Mouse (Mus musculus) ES-Bruce4 (cell line): ENCODE data around the gene Kifc3.

Experiments used
- CTCF ChIP-seq: IDR thresholded peaks from one replicate; pipeline ENCODE4 v1.8.1; 2011; ENCODE audit warnings: low read depth, low read length
- EP300 ChIP-seq: IDR thresholded peaks from 2 replicates; pipeline ENCODE4 v1.6.1; 2011; ENCODE audit warnings: low read depth, low read length; ENCODE audit not compliant: insufficient read depth
- POLR2A ChIP-seq: IDR thresholded peaks from one replicate; pipeline ENCODE4 v1.8.1; 2011; ENCODE audit warnings: low read length; ENCODE audit not compliant: insufficient read depth

DNA sequence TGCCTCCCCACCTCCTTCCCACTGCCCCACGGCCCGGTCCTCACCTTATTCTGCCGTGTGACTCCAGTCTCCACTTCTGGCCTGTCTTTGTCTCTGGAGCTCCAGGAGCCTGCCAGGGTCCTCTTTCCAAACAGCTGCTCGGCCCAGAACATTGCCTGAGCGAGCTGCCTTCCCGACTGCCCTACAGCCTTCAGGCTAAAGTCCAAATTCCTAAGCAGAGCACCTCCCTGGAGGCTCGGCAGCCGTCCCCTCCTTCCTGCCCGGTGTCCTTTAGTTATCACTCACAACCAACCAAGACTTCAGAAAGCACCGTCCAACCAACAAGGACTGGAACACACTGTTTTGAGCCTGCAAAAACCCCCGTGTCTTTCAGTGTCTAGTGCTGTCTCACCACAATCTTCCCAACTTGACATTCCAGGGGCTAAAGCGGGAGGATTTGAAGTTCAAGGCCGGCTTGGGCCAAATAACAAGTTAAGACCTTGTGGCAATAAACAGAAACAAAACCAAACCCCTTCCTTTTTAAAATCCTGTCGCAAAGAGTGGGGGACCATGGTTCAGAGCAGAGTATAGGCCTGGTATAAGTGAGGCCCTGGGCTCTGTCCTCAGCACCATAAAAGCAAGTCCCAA, at the start of gene Kifc3:
- TF ChIP-seq CTCF (no peak), POLR2A (no peak), EP300 (no peak)
